Mouse (Mus musculus): ENCODE results near the gene Ofcc1.

GRCm38 (mm10) chr13:40036981-40037765, 324.1 kb downstream of the Ofcc1 start:
- TF ChIP-seq POLR2A (IDR thresholded peaks at IDR 0.05; ENCODE audit: low read depth, low read length) (no peak), CTCF (IDR thresholded peaks at IDR 0.05; ENCODE audit: extremely low read depth, insufficient read length, insufficient replicate concordance, low read depth, low read length) (no peak)
